Mouse (Mus musculus): ENCODE measurements around the gene Plekha4.

Plekha4 gene

DNA sequence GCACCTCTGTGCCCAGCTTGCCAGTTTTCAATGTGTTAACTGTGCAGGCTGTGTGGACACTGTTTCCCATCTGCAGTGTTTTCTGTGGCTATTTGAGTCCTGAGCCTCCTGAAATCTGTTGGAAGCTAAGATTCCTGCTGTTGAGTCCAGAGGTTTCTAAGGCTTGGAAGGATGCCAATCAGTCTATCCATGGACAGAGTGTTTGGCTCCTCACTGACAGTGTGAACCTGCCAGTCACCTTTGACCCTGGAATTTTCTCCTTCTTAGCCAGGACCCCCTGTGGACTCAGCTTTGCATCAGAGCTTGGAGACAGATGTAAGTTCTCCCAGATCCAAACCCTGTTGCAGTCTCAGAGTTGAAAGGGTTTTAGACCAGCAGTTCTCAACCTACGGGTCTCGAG is 14.1 kb downstream of the Plekha4 start:
- peak; percentile 57 for DNase-seq

DNA sequence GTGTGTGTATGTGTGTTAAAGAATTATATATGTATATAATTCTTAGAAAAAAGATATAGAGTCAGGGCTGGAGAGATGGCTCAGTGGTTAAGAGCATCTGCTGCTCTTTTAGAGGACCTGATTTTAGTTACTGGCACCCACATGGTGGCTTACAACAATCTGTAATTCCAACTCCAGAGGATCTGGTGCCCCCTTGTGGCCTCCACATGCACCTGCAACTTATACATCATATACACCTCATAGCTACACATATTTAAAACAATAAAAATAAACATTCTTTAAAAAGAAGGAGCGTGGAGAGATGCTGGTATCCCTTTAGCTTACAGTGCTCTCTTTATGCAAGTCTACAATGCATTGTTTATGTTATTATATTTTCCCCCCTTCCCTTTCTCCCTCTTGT is 18.4 kb downstream of the Plekha4 start:
- no peak for DNase-seq

DNA sequence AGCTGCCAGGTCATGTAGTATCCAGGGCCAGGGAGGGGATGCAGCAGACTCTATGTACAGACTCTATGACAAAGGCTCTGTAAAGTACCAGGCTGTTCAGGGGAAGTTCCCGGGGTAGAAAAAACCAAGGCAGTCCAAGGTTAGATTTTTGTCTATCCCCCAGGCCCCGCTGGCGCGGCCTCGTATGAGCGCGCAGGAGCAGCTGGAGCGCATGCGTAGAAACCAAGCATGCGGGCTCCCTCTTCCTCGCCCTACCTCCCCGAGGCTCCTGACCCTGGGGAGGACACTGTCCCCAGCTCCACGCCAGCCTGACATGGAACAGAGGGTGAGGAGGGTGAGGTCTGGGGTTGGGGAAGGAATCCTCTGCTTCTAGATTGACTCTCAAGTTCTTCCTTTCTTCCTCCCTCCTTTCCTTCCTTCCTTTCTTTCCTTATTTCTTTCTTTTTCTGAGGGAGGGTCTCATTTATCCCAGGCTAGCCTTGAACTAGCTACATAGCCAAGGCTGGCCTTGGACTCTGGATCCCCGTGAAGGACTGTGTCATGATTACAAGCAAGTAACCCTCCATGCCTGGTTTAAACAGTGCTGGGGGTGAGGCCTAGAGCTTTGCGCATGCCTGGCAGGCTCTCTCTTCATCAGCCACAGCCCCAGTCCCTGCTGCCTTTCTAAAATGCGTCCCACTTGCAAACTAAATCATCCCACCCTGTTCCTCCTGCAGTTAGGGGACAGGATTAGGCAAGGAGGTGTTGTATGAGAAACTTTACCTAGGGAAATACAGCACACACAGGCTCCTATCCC is 23.7 kb downstream of the Plekha4 start:
- no peak for DNase-seq

DNA sequence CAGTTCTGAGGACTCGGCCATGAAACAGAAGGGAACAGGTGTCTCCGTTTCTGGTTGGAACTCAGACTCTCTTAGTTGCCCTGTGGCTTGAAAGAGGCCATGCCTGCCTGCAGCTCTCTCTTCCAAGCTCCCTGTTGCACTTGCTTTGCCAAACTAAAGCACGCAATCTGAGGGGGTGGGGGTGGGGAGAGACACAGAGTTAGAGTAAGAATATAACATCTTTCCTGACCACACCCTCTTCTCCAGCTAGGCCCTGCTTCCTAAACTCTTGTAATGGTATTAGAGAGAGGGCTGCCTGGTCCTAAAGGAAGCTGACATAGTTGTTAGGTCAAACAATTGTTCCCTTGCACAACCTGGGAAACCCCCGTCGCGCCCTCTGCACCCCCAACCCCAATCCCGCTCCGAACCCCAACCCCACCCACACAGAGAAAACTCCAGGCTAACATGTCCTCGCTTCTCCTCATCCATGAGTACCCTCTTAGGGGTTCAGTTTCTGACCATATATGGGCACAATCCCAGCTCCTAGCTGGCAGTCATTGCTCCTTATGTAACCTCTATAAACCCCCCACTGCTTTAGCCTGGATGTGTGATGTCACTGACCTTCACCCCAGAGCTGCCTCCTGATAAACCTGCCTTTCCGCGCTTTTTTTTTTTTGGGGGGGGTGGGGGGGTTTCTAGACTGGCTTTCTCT is 24.8 kb downstream of the Plekha4 start:
- no peak for DNase-seq

DNA sequence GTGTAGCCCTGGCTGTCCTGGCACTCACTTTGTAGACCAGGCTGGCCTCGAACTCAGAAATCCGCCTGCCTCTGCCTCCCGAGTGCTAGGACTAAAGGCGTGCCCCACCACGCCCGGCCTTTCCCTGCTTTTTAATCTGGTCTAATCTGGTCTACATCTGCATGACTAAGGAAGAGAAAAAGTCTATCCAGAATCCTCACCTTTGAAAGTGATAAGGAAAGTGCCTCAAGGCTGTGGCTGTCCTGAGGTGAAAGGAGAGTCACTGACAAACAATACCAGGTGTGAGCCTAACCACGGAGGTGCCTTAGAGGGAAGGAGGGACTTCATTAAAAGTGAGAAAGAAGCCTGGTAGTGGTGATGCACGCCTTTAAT is 25.4 kb downstream of the Plekha4 start:
- DNase-seq = no peak

DNA sequence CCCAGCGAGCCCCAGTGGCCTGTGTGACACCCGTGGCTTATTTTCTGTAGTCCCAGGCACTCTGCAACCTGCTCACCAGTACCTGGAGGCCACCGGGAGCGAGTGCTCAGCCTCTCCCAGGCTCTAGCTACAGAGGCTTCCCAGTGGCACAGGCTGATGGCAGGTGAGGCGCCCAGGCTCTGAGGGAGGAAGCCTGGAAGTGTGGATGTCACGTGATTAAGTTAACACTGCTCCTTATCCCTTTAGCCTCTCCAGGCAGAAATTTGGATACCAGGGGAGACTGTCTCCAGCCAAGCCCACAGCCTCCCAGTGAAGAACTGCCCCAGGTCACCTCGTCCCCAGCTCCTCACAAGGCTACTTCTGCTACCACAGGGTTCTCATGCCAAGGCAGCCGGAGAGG is 27.4 kb downstream of the Plekha4 start:
- no peak for DNase-seq

DNA sequence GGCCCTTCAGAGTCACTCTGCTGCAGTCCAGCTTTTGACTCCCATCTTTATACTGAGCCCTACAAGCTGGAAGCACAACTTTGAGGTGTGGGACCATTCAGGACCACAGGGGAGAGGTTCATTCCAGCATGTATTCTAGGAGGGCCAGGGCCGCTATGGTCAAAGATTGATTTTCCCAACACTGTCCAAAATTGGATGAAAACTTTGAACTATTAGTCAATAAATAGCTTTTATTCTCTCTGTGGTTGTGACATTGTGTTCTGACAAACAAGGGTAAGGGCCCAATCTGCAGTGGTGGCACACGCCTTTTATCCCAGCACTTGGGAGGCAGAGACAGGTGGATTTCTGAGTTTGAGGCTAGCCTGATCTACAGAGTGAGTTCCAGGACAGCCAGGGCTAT is 27.9 kb downstream of the Plekha4 start:
- no peak for DNase-seq

DNA sequence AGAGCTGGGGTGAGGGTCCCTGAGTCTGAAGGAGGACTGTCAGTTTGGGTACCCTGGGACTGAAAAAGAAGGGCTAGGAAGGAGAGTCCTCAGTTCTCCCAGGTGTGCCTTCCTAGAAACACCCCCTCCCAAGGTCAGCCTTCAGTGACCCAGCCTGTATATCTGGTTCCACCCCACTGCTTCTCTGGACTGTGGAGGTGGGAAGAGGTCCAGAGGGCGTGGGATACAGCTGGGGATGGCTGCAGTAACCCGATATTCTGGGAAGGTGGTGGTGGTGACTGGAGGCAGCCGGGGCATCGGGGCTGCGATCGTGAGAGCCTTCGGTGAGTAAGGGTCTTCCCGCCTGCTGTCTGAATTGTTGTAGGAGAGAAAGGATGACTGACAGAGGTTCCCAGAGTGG is 28.6 kb downstream of the Plekha4 start, which contains the start of gene Hsd17b14:
TSS of gene Hsd17b14 (plus strand) at position 150 of the 400 bp plus-strand sequence.
- no peak for DNase-seq

DNA sequence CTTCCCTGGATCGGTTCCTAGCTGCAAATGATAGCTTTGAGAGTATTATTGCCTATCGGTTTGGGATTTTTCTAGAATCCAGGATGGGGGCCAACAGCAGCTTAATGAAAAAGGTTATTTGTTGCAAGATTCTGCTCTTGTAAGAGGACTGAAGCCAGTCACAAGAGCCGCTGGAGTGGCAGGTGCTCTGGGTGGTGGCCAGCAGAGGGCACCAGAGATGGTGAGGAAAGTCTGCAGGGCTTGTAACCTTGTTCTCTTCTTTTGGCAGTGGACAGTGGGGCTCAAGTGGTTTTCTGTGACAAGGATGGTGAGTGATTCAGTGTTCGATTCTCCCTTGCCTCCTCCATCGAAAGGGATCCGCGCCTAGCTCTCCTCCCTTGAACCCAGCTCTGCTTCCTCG is 29.7 kb downstream of the Plekha4 start:
- peak; percentile 87 for DNase-seq

DNA sequence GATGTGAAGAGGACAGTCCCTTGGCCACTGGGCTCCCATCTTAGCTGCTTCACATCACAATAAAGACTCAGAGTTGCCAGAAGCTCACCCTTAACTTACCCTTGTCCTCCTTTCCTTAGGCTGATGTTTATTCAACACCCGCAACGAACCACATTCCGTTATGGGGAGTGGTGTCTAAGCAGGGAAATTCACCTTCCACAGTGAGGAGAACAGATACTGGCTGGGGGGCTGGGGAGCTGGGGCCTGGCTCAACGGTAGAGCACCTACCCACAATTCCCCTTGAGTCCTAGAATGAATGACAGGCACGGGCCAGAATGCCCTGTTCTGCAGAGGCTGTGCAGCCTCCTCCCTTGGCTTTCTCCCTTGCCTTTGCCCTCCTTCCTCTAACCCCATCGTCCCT is 32.8 kb downstream of the Plekha4 start:
- no peak for DNase-seq

DNA sequence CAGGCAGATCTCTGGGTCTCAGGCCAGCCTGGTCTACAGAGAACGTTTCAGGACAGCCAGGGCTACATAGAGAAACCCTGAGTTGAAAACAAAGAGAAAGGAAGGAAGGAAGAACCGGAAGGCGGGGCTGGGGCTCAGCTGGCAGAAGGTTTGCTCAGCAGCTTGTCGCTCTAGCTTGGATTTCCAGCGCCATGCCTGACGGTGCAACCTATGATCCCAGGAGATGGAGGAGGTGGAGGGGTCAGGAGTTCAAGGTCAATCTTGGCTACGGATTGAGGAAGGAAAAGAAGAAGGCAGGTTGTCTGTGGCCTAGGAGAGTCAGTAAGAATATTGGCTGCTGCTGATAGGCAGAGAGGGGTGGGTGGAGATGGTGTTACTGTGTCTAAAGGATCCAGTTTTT is 34.1 kb downstream of the Plekha4 start:
- no peak for DNase-seq

DNA sequence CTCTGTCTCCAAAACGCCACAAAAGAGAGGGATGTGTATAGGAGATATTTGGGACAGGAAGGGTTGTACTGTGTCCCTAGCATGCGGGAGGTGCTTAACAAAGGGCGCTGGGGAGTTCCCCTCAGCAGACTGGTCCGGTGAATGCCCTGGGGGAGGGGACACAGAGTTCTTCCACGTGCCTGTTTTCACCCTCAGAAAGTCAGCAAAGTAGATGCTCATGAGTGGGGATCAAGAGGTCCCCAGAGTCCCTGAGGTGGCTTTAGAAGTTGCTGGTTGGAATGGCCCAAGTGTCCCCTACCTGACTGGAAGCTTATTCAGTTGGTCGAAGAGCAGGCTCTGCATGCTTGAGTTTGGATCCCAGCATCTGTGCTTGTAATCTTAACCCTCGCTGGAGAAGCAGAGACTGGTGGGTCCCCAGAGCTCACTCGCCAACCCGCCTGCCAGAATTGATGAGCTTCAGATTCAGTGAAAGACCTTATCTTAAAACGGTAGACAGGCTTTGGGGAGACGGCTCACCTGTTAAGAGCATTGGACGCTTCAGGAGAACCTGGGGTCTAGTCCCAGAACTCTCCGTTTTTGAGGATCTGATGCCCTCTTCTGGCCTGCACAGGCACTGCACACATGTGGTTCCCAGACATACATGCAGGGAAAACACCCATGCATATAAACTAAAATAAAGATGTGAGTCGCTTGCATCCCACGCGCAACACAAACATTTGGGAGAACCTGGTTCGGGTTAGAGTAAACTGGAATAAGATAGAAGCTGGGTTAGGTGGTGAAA is 34.9 kb downstream of the Plekha4 start:
- DNase-seq = peak; percentile 86

DNA sequence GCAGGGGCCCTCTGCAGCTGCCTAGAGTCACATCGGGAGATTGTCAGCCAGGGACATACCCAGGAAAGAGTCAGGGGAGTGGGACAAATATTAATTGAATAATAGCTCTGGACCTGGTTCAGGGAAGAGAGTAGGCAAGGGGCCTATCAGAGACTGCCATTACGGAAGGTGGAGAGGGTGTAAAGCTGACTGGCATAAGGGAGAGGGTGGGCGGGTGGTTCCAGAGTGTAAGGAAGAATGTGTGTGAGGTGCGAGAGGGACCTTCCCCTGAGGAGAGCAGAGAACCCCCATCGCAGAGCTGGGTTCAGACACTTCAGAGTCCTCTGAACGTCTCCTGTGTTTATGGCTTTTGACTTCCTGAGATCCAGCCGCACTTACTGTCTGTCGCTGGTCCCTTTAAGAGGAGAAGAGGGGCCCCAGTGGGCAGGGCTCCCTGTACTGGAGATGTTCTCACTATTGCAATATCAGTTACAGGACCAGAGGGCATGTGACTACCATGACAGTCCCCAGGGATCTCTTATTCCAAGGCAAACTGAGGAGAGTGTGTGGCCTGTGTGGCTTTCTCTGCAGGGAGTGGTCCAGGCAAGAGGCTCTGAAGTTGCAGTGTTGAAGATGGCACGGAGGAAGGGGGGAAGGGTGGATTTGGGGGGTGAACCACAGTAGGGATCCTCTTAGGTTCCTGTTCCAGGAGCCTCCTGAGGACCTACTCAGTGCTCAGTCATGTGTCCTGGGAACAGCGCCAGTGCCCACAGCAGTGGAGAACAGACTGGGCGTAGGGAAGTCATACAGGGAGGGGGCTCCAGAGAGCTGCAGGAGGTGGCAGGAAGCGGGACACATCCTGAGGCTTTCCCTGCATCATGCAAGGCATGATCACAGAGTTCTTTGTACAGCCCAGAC is 35.7 kb downstream of the Plekha4 start:
- no peak for DNase-seq

DNA sequence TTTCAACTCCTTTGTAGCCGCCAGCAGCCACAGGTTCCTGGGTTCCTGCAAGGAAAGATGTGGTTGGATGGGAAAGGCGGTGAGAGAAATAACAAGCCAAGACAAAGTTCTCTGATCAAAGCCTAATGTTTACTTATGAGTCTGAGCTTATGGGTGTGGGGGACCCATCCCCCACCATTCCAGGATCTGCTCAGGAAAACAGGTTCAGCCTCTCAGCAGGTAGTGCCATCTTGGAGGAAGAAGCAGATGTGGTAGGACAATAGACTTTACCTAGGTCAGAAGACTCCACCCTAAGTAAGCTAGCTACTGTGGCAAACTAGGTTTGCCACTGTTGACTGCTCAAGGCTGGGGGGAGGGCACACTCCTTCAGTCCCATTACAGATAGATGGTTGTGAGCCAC is 38.7 kb downstream of the Plekha4 start:
- no peak for DNase-seq

DNA sequence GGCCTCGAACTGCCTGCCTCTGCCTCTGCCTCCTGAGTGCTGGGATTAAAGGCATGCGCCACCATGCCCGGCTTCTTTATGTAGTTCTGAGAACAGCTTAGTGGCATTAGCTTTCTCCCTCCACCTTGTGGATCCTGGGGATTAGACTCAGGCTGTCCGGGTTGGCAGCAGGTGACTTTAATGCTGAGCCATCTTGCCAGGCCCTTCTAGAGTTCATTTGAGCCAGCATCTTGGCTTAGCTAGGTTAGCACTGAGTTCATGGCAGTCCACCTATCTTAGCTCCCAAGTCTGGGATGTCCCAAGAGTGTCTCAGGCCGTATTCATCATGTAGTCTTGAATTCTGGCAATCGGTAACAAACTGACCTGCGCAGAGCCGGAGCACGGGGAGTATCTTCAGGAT is 39.3 kb downstream of the Plekha4 start:
- DNase-seq = no peak

DNA sequence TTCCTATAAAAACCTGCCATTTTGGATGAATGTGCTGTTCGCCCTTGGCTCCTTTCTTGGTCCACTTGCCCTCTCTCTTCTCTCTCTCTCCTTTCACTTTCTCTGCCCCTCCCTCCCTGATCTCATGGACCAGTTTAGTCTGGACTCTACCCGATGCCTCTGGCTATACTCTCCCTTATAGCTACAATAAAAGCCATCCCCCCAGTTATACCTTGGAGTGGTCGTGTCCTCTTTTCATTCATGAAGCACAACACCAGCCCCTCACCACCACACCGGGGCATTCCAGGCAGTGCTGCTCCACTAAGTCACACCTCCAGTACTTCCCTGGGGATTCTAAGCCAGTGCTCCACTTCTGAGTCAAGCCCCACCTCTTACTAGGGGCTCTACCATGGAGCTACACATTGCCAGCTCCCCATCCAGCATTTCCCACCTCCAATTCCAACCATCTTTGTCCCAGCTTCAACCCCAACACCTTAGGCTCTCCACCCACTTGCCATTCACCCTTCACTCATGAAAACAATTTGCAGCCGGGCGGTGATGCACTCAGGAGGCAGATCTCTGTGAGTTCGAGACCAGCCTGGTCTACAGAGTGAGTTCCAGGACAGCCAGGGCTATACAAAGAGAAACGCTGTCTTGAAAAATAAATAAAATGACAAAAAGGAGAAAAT is 41.1 kb downstream of the Plekha4 start:
- DNase-seq = no peak

DNA sequence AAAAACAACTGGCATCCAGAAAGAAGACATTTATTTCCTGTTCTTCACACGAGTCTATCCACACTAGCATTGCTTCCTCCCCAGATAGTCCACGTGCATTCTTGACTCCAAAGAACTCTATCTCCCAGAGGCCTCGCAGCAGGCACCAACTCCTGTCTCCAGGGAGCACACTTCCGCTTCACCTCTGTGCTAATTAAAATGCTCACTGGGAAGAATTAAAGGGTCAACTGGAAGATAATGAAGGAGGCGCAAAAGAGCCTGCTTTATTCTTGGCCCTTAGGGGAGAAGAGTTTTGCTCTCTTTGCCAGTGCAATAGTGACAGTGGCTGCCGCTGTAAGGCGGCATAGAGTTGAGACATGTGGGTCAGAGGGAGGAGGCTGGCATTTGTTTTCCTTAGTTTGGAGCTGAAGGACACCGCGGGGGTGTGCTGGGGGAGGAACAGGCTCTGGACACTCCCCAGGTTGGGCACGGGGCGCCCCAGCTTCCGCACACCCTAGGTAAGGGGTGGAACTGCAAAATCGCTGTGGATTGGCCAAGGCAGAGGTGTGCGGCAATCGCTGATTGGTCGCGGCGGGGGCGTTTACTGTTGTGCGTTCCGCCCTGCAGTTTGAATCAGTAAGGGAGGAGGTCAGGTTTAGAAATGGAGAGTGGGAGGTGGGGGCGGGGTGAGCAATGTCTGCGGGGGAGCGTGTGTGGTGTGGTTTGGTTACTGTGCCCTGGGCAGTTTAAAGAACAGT is 41.8 kb downstream of the Plekha4 start:
- DNase-seq = peak; percentile 92

DNA sequence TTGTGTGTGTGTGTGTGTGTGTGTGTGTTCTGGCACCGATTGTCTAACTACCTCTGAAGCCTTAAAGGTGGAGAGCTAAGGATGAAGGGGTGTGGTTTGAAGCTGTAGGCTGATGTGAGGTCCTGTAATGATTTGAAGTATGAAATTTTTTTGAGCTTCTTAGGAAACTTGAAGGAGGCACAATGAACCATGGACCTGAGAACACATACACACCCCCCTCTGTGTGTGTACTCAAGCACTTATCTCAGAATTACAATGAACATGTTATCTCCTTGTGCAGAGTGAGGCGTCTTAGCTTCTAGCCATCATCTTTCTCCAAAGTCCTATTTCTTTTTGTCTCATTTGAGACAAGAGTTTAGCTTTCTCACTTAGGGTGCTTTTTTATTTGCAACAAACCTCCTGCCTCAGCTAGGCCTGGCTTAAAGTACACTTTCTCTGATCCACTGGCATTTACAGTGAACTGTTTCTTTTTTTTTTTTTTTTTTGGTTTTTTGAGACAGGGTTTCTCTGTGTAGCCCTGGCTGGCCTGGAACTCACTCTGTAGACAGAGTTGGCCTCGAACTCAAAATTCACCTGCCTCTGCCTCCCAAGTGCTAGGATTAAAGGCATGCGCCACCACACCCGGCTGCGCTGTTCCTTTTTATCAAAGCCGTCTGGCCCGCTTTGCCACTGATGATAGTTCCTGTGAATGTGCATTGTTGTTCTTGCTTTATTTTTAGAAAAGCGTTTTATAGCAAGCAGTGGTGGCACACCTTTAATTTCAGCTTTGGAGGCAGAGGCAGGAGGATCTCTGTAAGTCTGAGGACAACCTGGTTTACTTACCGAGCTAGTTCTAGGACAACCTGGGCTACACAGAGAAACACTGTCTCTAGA is 42.7 kb downstream of the Plekha4 start:
- peak; percentile 59 for DNase-seq

DNA sequence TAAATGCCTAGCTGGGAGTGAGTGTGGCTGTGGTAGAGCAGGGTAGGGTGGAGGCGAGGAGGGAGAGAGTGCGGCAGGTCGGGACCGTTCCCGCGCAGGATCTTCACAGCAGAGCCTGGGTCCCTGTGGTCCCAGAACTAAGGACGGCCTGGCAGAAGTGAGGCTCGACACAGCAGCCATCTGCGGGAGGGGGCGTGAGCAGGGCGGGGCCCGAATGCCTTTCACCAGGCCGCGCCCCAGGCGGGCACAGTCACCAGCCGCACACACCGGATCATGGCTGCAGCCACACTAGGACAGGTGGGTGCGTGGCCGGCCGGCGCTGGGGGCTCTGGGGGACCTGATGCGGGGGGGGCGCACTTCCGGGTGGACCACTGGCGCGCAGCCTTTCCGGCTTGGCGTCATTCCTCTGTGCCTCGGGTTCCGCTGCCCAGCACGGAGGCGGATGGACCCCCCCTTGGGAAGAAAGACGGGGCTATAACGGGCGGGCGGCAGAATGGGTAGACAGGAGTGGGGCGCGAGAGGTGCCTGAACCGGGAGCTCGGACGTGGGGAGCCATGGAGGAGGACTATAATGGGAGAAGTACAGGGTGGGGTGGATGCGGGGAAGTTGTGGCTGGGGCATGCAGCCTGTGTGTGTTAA is 44.1 kb downstream of the Plekha4 start, which contains the start of gene Bcat2:
TSS of gene Bcat2 (plus strand) at position 51 of the 639 bp plus-strand sequence.
- peak; percentile 77 for DNase-seq

DNA sequence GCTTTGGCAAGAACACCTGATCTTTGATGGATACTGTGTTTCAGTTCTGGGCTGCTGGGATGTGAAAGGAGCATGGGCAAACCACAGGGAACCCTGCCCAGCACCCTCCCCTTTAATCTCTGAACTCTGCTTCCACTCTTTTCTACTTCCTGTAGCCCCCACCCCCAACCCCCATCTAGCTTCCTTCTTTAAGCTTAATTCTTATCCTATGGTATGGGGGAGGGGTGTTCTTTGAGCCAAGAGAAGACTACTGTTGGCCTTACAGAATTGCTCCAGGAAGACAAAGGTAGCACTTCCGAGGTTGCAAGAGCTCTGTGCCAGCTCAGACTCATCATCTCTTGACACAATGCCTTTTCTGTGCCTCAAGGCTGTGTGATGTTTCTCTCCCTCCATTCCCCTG is 45.8 kb downstream of the Plekha4 start:
- no peak for DNase-seq
